Mouse (Mus musculus) hindlimb bud, embryonic 11.5 days (tissue): ENCODE measurements around the gene 5730522E02Rik.
"Not testable (repeated sequence)": the region's sequence is repeated elsewhere in the genome, so short reads cannot be mapped to it uniquely, and the experiment has no call there.

Experiments
- DNase-seq: peaks from one replicate; pipeline ENCODE4 v3.0.0-alpha.2; 2012; ENCODE audit warnings: low read depth, low spot score; ENCODE audit errors: extremely low spot score

Gene 5730522E02Rik

GRCm38 (mm10) chr11:26210582-26211180, at the start of gene 5730522E02Rik:
TSS of gene 5730522E02Rik (minus strand) at chr11:26210763.
- no peak for DNase-seq

- DNase-seq: no peak
Observed at GRCm38 (mm10) chr11:26236540-26236939, 26.0 kb upstream of the 5730522E02Rik start.

GRCm38 (mm10) chr11:26229895-26230294, 19.3 kb upstream of the 5730522E02Rik start:
- no peak for DNase-seq

- not testable (repeated sequence) for DNase-seq
Observed at GRCm38 (mm10) chr11:26213643-26214042, 3.1 kb upstream of the 5730522E02Rik start.

- no peak for DNase-seq
Observed at GRCm38 (mm10) chr11:26209811-26210581, 567 bp downstream of the 5730522E02Rik start.

GRCm38 (mm10) chr11:26203466-26203865, 7.1 kb downstream of the 5730522E02Rik start:
- DNase-seq: no peak

GRCm38 (mm10) chr11:26202842-26203241, 7.7 kb downstream of the 5730522E02Rik start:
- no peak for DNase-seq

GRCm38 (mm10) chr11:26201778-26202097, 8.8 kb downstream of the 5730522E02Rik start:
- no peak for DNase-seq

GRCm38 (mm10) chr11:26200970-26201777, 9.4 kb downstream of the 5730522E02Rik start:
- no peak for DNase-seq

- DNase-seq: no peak
Observed at GRCm38 (mm10) chr11:26195468-26195867, 15.1 kb downstream of the 5730522E02Rik start.

- DNase-seq: no peak
Observed at GRCm38 (mm10) chr11:26187231-26187967, 23.2 kb downstream of the 5730522E02Rik start.

GRCm38 (mm10) chr11:26170572-26170971, 40.0 kb downstream of the 5730522E02Rik start:
- DNase-seq: no peak

GRCm38 (mm10) chr11:26167609-26167971, 43.0 kb downstream of the 5730522E02Rik start:
- no peak for DNase-seq

GRCm38 (mm10) chr11:26166966-26167608, 43.5 kb downstream of the 5730522E02Rik start:
- DNase-seq: no peak

GRCm38 (mm10) chr11:26164651-26165259, 45.8 kb downstream of the 5730522E02Rik start:
- DNase-seq: no peak

GRCm38 (mm10) chr11:26161354-26161753, 49.2 kb downstream of the 5730522E02Rik start:
- DNase-seq: no peak

- no peak for DNase-seq
Observed at GRCm38 (mm10) chr11:26159033-26159432, 51.5 kb downstream of the 5730522E02Rik start.

GRCm38 (mm10) chr11:26140024-26140423, 70.5 kb downstream of the 5730522E02Rik start:
- no peak for DNase-seq

- DNase-seq: no peak
Observed at GRCm38 (mm10) chr11:26138013-26138412, 72.5 kb downstream of the 5730522E02Rik start.

GRCm38 (mm10) chr11:26130911-26131310, 79.7 kb downstream of the 5730522E02Rik start:
- DNase-seq: no peak
